Mouse (Mus musculus): ENCODE measurements at regions not wholly inside any gene's neighbourhood (a gene's known extent, or its start where the extent isn't known, plus 50 kb on each side); places are given as distances from the start of the nearest gene placed in this dataset.

GRCm38 (mm10) chr14:112465096-112465495, 790.2 kb downstream of the Slitrk5 start:
- TF ChIP-seq POLR2A (IDR thresholded peaks at IDR 0.05; ENCODE audit: borderline replicate concordance, extremely low read depth, insufficient read depth, insufficient read length, poor library complexity, severe bottlenecking) (no peak), CTCF (IDR thresholded peaks at IDR 0.05; ENCODE audit: borderline replicate concordance, extremely low read depth, insufficient read depth, insufficient read length) (no peak)
- DNase-seq (ENCODE audit: low read depth) = peak; percentile 45

DNA sequence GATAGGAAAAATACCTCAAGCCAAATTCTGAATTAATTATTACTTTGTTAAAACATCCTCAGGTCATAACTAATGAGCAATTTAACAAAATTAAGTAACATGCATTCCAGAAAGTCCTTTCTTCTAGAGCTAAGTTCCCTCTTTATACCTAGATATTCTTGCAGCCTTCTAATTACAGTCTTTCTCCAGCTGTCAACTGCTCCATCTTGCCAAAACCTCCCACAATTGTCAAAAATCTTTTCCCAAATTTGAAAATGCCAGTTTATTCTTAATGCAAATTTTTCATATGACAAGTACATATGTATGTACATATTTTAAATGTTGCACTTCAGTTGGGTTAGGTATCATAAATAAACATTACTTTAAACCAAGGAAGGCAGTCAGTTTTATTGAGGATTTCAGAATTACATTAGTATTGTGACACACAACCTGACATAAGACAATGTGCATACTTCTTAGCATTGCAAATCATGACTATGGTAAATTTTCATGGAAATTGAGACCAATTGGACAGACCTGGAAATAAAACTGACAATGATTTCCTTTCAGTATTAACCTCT, 791.5 kb downstream of the Slitrk5 start:
- peak; percentile 19 for DNase-seq (ENCODE audit: low read depth)
- TF ChIP-seq POLR2A (IDR thresholded peaks at IDR 0.05; ENCODE audit: borderline replicate concordance, extremely low read depth, insufficient read depth, insufficient read length, poor library complexity, severe bottlenecking) (no peak), CTCF (IDR thresholded peaks at IDR 0.05; ENCODE audit: borderline replicate concordance, extremely low read depth, insufficient read depth, insufficient read length) (no peak)

- TF ChIP-seq POLR2A (IDR thresholded peaks at IDR 0.05; ENCODE audit: borderline replicate concordance, extremely low read depth, insufficient read depth, insufficient read length, poor library complexity, severe bottlenecking) = no peak
- no peak for TF ChIP-seq CTCF (IDR thresholded peaks at IDR 0.05; ENCODE audit: borderline replicate concordance, extremely low read depth, insufficient read depth, insufficient read length)
- no peak for DNase-seq (ENCODE audit: low read depth)
Measured at GRCm38 (mm10) chr14:112475541-112475940, 800.6 kb downstream of the Slitrk5 start.

Data from brain, embryonic 14.5 days (tissue).